Mouse (Mus musculus) ES-Bruce4 (cell line): Measurements from ENCODE around the gene Vmn2r77. TPM values are rescaled to one million over a fixed set of nuclear protein-coding genes. Genes with fewer than 3 reads are reported as not detected.

Source experiments
- H3K27ac ChIP-seq: 2 replicates; pipeline ENCODE4 v1.5.1; 2012; ENCODE audit warnings: low read length, inconsistent platforms; ENCODE audit not compliant: insufficient read depth
- H3K27me3 ChIP-seq: 2 replicates; pipeline ENCODE4 v1.6.1; 2012; ENCODE audit warnings: mild to moderate bottlenecking, low read length, inconsistent platforms; ENCODE audit not compliant: control insufficient read depth, poor library complexity, insufficient read depth, severe bottlenecking
- H3K36me3 ChIP-seq: 2 replicates; pipeline ENCODE4 v1.6.1; 2012; ENCODE audit warnings: inconsistent platforms, mild to moderate bottlenecking, low read length, moderate library complexity; ENCODE audit not compliant: control insufficient read depth, poor library complexity, insufficient read depth, severe bottlenecking
- H3K4me1 ChIP-seq: one replicate; pipeline ENCODE4 v1.8.1; 2011; ENCODE audit warnings: low read length; ENCODE audit not compliant: control insufficient read depth, insufficient read depth
- H3K4me3 ChIP-seq: 2 replicates; pipeline ENCODE4 v1.5.1; 2011; ENCODE audit warnings: low read depth, mild to moderate bottlenecking, low read length
- H3K9ac ChIP-seq: 2 replicates; pipeline ENCODE4 v1.6.1; 2012; ENCODE audit warnings: low read depth, mild to moderate bottlenecking, inconsistent platforms; ENCODE audit not compliant: poor library complexity, severe bottlenecking
- H3K9me3 ChIP-seq: replicated peaks from 2 replicates; pipeline ENCODE4 v1.6.1; 2012; ENCODE audit warnings: mild to moderate bottlenecking, low read length, inconsistent platforms; ENCODE audit not compliant: control insufficient read depth, poor library complexity, insufficient read depth, severe bottlenecking
- CTCF ChIP-seq: IDR thresholded peaks from one replicate; pipeline ENCODE4 v1.8.1; 2011; ENCODE audit warnings: low read depth, low read length
- polyA plus RNA-seq: library from polyadenylated mRNA; stranded (reverse); fragments of >200 nt; gene quantifications from 2 replicates; pipeline ENCODE4 v1.2.4, GENCODE M21; 2011; ENCODE audit warnings: low read depth; ENCODE audit not compliant: missing spikeins, insufficient read depth, insufficient read length

Vmn2r77 gene
- polyA plus RNA-seq, 1 experiment, result not detected

- no peak for TF ChIP-seq CTCF
- H3K4me1 ChIP-seq, result no peaks in the 10 kb centered on the region
- H3K9ac ChIP-seq, result no peak overlapping the region
- no peak overlapping the region for H3K27ac ChIP-seq
- H3K27me3 ChIP-seq, result no peaks in the 10 kb centered on the region
- H3K4me3 ChIP-seq, result no peak overlapping the region
- no peaks in the 10 kb centered on the region for H3K9me3 ChIP-seq
- no peaks in the 10 kb centered on the region for H3K36me3 ChIP-seq
These were observed 21.6 kb downstream of the Vmn2r77 start for GRCm38 (mm10) chr7:86816466-86816865.

Other genes with a start within 250 kb of the Vmn2r77 start
- not detected in 2 replicates for gene Olfr295, start 211.2 kb upstream of the Vmn2r77 start, polyA plus RNA-seq
- gene Olfr294, start 178.4 kb upstream of the Vmn2r77 start, polyA plus RNA-seq, result not detected in 2 replicates
- gene Olfr293, start 146.0 kb upstream of the Vmn2r77 start, polyA plus RNA-seq, result not detected in 2 replicates
- not detected in 2 replicates for gene Olfr292, start 106.7 kb upstream of the Vmn2r77 start, polyA plus RNA-seq
- 0.24 TPM in 1 of 2 replicates, not detected in the other for gene Folh1, start 19.1 kb upstream of the Vmn2r77 start, polyA plus RNA-seq
- gene Vmn2r78, start 120.1 kb downstream of the Vmn2r77 start, polyA plus RNA-seq, result not detected in 2 replicates
- 0.06 TPM in 1 of 2 replicates, not detected in the other for gene Vmn2r79, start 201.1 kb downstream of the Vmn2r77 start, polyA plus RNA-seq